Mouse (Mus musculus) G1E (cell line): ENCODE results near the gene Mllt3.

ENCODE experiments used
- CTCF ChIP-seq: IDR thresholded peaks from 2 replicates; pipeline ENCODE4 v1.5.1; 2012; ENCODE audit warnings: low read depth, low read length, inconsistent platforms, mixed read lengths
- GATA1 ChIP-seq: IDR thresholded peaks from 2 replicates; pipeline ENCODE4 v1.6.1; 2012; ENCODE audit warnings: borderline replicate concordance, low read length, inconsistent platforms, mixed read lengths
- GATA2 ChIP-seq: IDR thresholded peaks from 2 replicates; pipeline ENCODE4 v1.6.1; 2012; ENCODE audit warnings: low read depth, low read length, inconsistent platforms, borderline replicate concordance
- TAL1 ChIP-seq: conservative IDR thresholded peaks from 2 replicates; pipeline ENCODE4 v1.6.1; 2012; ENCODE audit warnings: low read depth, low read length, inconsistent platforms, mixed read lengths

DNA sequence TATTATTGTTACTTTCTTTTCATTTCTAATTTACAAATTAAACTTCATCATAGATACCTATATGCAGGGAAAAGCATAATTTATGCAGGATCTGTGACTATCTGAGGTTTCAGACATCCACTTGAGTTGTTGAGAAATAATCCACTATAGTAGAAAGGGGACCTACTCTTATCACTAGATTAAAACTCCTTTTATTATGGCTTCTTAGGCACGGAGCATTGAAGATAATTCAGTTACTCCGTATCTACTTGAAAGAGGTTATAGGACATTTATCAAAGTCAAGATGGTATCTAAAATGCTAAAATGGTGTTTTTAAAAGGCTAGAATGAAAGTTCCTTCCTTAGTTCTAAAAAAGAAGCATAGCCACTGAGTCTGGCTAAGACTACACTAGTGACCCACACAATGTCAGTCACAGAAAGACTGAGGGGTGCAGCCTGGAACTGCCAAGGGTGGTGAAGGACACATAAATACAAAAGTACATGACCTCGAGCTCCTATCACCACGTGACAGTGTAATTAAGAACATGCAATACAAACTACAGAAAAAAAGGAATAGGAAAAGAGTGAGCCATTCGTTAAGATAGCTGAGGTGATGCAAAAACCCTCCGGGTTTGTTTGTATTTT, 127.9 kb downstream of the Mllt3 start:
- TF ChIP-seq CTCF (no peak), TAL1 (no peak), GATA1 (no peak), GATA2 (no peak)
